Mouse (Mus musculus): ENCODE data around the gene Mmd2.

Gene Mmd2

GRCm38 (mm10) chr5:142608989-142609325 lies 357 bp upstream of the Mmd2 start:
- no peak for DNase-seq (ENCODE audit: low spot score in 2 of 2)

DNA sequence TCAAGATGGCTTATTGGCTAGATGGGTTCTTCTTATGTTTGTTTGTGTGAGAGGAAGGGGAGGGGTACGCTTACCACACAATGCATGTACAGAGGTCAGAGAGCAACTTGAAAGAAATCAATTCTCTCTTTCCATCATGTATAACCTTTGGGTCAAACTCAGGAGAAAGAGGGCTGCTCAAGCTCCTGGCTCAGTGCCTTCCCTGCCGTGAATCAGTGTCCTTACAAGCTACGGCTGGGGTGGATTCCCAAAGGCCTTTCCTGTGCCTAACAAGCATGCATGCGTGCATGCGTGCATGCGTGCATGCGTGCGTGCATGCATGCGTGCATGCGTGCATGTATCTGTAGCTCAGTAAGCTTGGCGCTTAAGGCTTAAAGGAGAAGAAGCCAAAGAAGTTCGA lies 3.3 kb downstream of the Mmd2 start:
- no peak for DNase-seq (ENCODE audit: low spot score in 2 of 2)

GRCm38 (mm10) chr5:142604379-142604778 lies 4.2 kb downstream of the Mmd2 start:
- DNase-seq (ENCODE audit: low spot score in 2 of 2): no peak

DNA sequence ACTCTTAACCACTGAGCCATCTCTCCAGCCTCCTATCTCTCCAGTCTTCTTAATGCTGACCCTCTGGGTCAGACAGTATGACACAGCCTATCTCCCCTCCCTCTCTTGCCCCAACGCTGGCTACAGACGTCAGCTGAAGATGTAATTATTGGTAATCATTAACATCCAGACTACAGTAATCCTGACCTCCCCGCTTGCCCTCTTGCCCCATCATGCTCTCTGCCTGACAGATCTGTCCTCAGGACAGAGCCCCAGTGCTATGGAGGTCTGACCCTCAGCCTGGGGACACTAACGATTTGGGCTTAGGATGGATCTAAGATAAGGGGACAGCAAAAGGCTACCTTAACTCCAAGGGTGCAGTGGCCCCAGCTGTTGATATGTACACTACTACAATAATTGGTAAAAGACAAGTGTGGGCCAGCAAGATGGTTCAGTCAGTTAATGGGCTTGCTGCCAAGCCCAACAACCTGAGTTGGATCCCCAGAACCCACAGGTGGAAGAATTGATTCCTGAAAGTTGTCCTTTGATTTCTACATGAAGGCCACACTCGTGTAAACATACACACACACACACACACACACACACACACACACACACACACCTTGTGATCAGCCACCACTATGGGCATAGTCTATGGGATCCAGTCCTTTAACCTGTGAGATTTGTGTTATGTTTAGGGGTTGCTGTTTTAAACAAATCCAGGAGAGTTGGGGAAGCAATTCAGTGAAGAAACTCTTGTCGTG lies 10.8 kb downstream of the Mmd2 start:
- DNase-seq (ENCODE audit: low spot score in 2 of 2): no peak

DNA sequence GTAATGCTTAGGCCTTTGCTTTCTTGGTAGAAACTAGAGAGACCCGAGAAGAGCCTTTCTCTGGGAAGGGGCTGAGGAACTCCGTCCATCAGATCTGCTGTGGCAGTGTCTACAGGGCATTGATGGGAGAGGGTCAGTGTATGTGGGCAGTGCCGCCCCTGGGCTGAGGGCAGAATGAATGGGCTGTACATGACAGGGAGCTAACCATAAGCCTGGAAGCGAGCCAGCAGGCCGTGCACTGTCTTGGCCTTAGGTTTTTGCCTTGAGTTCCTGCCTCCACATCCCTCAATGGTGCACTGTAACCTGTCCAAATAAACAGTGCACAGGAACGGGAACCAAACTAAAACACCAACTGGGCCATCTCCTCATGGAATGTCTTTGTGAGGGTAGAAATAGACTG lies 11.9 kb downstream of the Mmd2 start:
- no peak for DNase-seq (ENCODE audit: low spot score in 2 of 2)

GRCm38 (mm10) chr5:142595698-142596097 lies 12.9 kb downstream of the Mmd2 start:
- no peak for DNase-seq (ENCODE audit: low spot score in 2 of 2)

- DNase-seq (ENCODE audit: low spot score in 2 of 2): no peak
Measured at GRCm38 (mm10) chr5:142590953-142591616, 17.5 kb downstream of the Mmd2 start.

DNA sequence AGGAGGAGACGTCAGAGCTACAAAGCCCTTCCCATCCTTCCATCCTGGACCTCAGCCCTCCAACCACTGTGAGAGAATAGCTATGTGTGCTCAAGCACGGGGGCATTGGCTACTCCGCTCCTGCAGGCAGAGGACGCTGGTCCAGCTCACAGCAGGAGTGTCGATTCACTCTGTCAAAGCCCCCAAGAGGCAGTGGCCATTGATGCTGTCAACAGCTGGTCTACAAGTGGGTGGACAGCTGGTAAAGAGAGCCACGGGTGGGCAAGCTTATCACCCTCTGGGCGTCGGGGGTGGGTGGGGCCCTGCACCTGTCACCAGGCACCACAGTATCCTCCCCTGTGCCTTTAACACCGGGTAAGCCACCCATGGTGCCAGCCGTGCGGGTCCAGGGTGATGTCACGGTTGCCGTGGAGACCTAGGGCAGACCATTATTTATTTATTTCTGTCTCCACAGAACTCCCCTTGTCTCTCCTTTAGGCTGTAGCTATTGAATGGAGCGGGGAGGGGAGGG lies 24.9 kb downstream of the Mmd2 start:
- peak; percentile 54 to 56 for DNase-seq (ENCODE audit: low spot score in 2 of 2)

DNA sequence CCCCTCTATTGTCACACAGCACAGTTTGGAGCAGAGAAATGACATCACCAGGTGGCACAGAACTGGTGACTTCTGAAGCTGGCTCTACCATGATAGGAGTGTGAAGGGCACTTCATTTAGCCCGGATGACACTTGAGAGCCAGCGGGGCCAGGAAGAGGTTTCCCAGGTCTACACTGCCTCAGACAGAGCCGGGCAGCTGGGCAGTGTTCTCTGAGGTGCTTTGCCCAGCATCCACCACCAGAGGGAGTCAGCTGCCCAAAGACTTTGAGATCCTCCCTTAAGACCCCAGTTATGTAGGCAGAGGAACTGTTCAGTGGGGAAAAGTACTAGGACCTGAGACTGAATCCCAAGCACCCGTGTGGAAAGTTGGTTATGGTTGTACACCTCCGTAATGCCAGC lies 27.1 kb downstream of the Mmd2 start:
- DNase-seq (ENCODE audit: low spot score in 2 of 2): peak; percentile 56 to 62

DNA sequence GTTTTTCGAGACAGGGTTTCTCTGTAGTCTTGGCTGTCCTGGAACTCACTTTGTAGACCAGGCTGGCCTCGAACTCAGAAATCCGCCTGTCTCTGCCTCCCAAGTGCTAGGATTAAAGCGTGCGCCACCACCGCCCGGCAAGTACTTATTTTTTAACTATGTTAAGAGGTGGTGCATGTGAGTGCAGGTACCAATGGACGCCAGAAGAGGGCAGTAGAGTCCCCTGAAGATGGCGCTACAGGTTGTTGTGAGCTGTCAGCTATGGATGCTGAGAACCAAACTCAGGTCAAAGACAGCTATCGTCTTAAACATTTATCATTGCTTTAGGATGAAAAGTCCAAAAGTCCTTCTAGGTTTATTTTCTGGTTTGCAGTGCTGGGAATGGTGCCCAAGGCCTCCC lies 30.4 kb downstream of the Mmd2 start:
- no peak for DNase-seq (ENCODE audit: low spot score in 2 of 2)

- no peak for DNase-seq (ENCODE audit: low spot score in 2 of 2)
Measured at GRCm38 (mm10) chr5:142576832-142577231, 31.8 kb downstream of the Mmd2 start.

DNA sequence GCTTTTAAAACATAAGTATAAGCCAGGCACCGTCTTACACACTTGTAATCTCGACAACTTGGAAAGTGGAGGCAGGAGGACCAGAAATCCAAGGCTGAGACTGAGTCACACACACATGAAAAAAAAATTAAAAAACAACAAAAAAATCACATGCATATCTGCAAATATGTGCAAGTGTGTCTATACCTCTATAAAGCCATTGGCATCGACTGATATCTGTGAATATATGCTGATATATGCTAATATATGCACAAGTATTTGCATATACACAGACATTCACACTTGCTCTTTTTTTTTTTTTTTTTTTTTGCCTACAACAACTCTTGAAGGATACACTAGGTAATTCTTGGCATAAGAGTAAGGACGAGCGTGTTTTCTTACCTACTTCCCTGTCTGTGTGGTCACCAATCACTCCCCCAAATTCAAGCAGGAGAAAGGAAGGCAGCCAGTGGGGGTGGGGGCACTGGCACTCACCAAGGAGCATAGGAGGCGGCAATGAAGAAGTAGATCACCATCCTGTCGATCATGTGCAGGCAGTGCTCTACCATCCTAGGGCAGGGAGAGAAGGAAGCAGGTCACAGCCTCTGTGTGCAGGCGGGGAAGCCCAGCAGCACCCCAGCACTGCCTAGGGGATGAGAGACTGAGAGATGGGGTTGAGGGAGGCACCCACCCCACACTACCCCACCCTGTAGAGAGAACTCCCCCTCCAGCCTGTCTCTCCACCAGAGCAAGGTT lies 34.1 kb downstream of the Mmd2 start:
- DNase-seq (ENCODE audit: low spot score in 2 of 2): no peak

DNA sequence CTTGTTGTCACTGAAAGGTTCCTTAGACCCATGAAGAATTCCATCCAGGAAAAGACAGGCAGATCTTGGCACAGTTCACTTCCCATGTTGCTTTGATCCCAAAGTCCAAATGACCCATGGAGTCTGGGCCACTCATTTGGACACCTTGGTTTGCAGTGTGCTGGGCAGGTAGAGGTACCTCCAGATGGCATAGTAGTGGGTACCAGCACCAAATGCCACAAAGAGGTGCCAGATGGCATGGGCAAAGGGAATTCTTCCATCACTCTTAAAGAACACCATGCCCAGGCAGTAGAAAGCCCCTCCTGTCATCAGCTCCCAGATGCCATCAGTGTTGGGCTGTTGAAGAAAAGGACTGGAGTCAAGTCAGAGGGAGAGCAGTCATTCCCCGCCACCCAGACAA lies 44.0 kb downstream of the Mmd2 start:
- no peak for DNase-seq (ENCODE audit: low spot score in 2 of 2)

- DNase-seq (ENCODE audit: low spot score in 2 of 2): no peak
Measured at GRCm38 (mm10) chr5:142560261-142560660, 48.3 kb downstream of the Mmd2 start.

DNA sequence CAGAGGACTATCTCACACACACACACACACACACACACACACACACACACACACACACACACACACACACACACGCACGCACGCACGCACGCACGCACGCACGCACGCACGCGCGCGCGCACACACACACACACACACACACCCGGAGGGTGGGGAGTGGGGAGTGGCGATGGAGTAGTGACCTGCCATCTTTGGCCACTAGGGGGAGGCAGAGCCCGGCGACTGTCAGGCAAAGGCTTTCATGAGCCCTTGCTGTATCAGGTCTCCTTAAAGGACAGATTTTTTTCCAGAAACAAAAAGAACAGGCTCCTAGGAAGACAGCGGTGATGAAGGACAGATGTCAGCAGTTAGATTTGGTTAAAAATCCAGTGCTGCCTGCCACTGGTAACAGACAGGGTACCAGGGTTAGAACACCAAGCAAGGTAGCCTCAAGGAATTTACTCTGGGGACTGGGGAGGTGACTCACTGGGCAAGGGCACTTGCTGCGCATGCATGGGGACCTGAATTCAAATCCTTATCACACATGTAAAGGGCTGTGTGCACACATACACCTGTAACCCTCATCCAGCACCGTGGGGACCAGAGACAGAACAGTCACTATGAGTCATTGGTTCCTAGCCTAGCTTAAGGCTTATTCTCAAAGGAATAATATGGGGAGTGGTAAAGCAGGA lies 51.1 kb downstream of the Mmd2 start:
- DNase-seq (ENCODE audit: low spot score in 2 of 2): peak; percentile 81 to 83

- no peak for DNase-seq (ENCODE audit: low spot score in 2 of 2)
Measured at GRCm38 (mm10) chr5:142556721-142557120, 51.9 kb downstream of the Mmd2 start.

DNA sequence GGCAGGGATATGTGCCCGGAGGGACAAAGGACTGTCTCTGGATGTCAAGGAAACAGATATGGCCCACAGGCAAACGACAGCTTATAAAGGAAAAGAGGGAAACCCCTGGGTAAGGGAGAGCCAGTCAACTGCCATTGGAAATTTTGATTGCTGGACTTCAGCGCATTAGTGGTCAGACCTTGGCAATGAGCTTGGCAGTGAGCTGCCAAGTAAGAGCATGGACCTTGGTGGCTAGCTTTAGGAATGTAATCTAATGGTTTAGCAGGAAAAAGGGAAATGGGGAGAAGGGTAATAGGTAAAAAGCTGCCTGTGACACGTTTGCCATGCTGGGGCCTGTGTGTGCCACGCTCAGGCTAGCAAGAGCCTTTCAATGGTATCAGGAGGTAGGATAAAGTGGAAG lies 52.7 kb downstream of the Mmd2 start:
- no peak for DNase-seq (ENCODE audit: low spot score in 2 of 2)

GRCm38 (mm10) chr5:142550706-142551652 lies 57.6 kb downstream of the Mmd2 start, which contains the start of gene Radil:
Gene Radil (minus strand): TSS chr5:142551098.
- DNase-seq (ENCODE audit: low spot score in 2 of 2): peak; percentile 98

DNA sequence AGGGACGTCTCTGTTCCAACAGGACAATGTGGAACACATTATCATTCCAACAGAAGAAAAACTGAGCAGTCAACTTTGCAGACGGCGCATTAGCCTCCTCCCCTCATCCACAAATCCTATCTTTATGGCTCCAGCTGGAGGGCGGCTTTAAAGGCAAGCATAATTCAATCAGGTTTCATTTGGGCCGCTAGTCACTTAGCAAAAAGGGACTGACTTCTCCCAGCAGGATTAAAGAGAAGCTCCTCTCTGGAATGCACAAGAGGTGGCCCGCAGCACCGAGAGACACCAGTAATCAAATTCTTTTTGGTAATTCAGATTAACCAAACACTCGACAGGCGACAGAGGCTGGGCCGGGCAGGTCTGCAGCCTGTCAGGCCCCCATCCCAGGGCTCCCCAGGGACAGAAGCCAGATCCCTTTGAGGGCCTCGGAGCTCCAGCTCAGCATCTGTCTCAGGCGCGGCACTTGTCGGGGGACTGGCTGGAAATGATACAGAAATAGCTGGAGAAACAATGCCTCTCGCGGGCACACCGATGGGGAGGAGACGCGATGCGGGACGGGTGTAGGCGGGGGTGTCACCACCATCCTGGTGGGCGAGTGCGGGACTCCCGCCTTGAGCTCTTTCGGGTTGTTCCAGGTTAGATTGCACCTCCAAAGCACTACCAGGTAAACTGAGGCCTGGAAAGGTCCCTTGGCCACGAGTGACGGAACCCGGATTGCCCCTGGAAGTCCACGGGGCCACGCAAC lies 58.5 kb downstream of the Mmd2 start:
- DNase-seq (ENCODE audit: low spot score in 2 of 2): peak; percentile 41 to 47

- DNase-seq (ENCODE audit: low spot score in 2 of 2): no peak
Measured at GRCm38 (mm10) chr5:142549441-142549840, 59.2 kb downstream of the Mmd2 start.

Measured in right cerebral cortex, postnatal 36 days (tissue).